Mouse (Mus musculus) thymus, postnatal 25 days (tissue): ENCODE measurements around the gene Dip2a.

Experiments
- DNase-seq: peaks from one replicate; pipeline ENCODE4 v3.0.0; 2022

Gene Dip2a

DNA sequence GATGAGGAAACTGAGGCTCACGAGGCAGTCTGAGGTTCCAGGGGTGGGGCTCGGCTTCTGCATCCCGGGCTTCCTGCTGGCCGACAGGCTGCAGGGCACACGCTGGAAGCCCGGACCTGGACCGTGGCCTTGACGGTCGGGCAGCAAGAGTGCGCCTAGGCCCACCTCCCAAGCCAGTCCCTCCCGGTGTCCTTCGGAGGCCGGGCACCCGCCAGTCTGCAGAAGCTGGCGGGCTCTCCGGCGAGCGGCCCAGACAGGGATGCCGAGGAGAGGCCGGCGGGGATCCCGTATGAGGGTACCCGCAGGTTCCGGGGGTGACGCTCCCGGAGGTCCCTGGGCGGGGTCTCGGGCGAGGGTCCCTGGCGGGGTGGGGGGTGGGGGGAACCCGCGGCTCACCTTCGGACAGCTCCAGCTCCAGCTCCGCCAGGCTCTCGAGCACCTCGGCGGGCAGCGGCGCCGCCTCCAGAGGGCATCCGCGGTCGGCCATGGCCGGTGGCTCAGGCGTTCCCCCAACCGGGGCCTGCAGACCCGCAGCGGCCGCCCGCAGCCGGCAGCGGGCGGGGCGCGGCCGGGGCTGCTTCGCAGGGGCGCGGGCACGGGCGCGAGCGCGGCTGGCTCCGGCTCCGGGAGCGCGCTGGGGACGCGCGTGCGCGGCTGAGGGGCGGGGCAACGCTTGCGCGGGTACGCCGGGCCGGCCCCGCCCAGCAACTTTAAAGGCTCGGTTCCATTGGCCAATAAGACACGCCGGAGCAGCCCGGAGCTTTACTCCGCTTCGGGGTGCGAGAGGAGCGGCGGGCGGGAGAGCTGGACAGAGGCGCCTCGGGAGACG lies at the start of gene Dip2a:
Dip2a (minus strand) TSS at position 581 of the 829 bp plus-strand sequence.
- peak; percentile 96 for DNase-seq

DNA sequence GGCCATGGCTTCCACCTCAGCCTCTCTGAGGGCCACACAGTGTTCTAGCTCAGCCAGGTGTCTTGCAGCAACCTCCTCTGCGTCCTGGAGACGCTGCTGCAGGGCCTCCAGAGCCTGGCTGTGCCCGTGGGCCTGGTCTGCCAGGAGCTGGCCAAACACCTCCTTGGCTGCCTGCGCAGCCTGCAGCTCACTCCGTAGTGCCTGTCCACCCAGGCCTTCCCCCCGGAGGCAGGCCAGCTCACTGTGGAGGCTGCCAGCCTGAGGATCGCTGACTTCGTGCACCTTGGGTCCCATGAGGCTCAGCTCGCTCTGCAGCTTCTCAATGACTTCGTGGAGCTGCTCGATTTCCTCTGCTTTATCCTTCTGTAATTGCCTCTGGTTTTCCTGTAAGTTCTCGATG lies 47.5 kb upstream of the Dip2a start:
- no peak for DNase-seq

DNA sequence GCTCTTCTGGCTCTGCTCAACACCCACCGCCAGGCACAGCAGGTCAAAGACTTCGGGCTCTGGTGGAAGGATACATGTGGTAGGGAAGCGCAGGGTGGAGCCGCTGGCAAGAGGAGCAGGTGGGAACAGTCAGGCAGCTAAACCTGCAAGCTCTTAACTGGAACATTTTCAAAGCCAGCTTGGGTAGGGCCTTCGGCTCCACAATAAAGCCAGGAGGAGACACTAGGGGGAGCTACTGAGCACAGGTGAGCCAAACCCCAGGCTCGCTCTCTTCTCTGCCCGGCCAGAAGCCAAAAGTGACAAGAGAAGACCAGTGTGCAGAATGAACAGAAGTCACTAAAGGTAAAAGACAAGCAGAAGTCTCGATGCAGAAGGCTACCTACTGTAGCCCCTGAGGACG lies 46.7 kb upstream of the Dip2a start:
- DNase-seq = peak; percentile 43

DNA sequence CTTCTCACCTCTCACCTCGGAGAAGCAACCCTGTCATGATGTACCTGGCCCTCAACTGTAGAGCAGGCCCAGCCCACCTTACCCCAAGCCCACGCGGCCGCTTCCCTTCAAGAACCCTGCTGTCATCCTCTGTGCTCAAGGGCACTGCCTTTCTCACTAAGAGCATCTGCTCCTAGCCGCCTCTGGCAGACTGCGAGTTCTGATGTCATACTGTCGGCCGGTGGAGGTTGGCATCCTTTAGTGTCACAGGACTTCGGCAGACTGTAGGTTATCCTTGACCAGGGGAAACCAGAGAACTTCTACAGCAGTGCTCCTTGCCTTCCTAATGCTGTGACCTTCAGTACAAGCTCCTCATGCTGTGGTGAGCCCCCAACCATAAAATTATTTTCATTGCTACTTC lies 46.1 kb upstream of the Dip2a start:
- DNase-seq = no peak

DNA sequence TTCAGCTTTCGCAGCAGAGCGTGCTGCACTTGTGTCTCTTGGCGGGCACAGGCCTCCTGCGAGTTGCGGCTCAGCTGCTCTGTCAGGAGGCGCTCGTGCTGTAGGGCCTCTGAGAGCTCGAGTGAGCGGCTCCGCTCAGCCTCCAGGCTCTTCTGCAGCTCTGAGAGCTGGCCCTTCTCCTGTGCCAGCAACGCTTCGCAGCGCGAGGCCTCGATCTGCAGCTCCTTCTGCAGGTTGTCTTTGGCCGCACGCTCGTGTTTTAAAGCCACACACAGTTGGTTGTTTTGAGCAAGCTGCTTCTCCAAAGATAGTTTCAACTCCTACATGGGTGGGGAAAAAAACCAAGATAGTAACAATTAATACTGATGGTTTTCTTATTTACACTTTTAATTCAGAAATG lies 29.9 kb upstream of the Dip2a start:
- DNase-seq = no peak

DNA sequence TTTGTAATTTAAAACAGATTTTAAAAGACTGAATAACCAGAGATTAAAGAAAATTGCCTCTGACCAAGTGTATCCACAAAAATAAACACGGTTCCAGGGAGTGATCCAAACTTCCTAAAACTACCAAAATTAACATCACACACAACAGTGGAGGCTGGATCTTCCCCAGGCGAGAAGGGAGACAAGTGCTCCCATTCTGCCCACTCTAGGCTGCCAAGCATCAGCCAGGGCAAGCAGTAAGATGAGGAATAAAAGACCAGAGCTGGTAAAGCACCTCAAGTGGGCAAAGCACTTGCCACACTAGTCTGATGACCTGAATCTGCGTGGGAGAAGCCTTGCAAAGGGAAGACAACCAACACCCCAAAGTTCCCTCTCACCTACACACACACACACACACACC lies 26.6 kb upstream of the Dip2a start:
- DNase-seq = no peak

DNA sequence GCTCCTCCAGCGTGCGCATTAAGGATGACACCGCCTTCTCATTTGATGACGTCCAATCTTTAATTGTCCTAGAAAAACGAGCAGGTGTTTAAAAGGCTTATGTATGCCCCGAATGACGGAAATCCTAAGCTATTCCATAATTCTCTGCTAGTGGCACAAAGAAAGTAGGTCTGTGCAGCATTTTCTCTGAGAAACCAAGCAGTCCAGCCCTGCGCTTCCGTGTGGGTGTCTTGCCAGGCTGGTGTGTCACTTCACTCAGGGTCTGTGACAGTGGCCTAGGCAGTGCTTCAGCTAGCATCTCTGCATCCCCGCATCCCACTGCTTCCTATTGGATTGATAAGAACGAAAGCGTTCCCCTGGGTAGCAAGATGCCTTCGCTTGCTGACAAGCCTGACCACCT lies 23.7 kb upstream of the Dip2a start:
- DNase-seq = no peak

DNA sequence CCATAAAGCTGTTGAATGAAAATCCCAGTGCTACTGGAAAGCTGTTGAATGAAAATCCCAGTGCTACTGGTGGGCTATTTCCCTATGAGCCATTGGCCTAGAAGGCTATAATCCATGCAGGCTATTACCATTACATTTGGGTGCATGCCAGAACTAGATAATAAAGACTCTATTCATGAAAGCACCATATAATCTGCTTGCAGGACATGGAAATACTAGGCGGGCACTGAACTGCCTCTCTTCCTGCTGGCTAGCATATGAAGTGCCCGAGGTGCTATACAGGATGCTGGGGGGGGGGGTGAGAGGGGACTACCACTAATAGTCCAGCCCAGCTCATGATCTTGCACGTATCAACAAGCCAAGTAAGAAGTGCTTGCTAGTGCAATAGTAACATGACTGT lies 18.1 kb upstream of the Dip2a start:
- no peak for DNase-seq

DNA sequence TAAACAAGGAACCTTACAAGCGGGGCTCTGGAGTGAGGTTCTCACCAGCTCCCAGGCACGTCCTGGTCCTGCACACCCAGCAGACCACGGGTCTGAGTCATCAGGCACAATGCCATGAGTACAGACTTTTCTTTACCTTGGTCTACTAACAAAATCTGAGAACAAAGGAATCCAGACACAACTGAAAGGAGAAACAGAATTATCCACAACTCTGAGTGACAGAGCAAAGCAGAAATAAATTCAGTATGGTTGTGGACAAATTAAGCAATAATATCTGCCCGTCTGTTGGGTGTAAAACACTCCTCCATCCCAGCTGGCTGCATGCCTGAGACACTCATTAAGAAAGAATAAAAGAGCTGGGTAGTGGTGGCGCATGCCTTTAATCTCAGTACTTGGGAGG lies 13.4 kb upstream of the Dip2a start:
- DNase-seq = no peak

DNA sequence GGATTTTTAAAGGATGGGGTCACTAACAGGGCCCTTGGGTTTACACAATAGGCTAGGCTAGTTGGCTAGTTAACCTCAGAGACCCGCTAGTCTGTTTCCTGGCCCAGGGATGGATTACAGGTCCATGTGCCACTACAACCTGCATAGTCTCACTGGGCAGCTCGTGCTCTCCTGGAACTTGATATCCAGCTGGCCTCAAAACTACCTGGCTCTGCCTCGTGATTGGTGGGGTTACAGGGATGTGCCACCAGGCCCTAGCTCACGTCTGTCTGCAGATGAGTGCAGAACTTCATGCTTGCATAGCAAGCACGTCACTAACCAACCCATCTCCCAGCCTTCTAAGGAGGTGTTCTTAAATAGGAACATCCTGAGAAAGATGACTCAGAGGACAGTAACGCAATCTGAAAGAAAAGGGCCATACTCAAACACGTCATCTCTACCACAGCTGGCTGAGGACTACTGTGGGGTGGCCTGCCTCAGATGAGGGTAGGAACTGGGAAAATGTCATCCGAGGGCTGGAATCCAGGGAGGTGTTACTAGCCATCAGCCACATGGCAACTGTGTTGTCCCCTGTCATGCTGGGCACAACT lies 12.3 kb upstream of the Dip2a start:
- no peak for DNase-seq

DNA sequence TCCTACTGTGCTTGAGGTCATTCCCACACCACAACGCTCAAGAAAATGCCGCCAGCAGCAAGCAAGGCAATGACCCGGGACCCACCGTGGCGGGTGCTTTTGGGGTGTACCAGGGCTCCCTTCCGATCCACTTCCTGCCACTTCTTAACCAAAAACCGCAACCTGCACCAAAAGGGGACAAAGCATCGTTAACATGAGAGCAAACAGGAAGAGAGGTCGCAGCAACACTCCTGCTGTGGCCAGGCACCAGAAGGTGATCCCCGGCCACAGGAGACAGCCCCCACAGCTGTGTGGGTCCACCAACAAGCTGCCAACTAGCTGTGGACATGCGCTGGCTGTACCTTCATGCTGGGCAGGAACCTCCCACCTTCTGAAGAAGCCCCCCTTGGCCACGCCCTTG lies 9.9 kb upstream of the Dip2a start:
- peak; percentile 68 for DNase-seq

DNA sequence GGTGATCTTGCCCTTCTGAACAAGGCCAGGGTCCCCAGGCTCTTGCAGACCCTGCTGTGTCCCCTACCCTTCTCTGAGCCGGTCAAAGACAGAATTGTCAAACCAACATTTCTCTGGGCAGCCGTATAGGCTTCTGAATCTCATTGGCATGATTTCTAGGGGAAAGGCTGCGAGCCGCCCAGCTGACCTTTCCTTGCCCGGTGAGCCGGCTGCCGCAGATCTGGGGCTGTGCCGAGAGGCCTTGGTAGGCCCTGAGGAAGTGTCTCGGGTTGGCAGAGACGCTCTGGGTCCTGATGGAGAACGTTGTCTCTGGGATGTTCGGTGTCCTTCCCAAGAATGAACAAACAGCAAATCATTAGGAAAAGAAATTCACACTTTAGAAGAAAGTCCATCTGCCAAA lies 8.9 kb upstream of the Dip2a start:
- no peak for DNase-seq

DNA sequence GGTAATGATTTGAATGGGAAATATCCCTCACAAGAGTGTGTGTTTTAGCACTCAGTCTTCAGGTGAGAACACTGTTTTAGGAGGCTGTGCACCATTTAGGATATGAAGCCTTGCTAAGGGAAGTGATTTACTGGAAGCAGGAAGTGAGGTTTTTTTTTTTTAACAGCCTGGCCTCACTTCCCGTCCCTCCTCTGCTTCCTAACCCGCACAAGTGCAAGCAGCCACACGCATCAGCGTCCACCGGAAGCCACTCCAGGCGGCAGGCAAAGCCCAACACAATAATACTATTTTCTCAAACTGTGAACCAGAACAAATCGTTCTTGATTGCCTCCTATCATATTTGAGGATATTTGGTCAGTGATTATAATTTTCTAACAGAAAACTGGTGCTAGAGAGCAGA lies 6.9 kb upstream of the Dip2a start:
- no peak for DNase-seq

DNA sequence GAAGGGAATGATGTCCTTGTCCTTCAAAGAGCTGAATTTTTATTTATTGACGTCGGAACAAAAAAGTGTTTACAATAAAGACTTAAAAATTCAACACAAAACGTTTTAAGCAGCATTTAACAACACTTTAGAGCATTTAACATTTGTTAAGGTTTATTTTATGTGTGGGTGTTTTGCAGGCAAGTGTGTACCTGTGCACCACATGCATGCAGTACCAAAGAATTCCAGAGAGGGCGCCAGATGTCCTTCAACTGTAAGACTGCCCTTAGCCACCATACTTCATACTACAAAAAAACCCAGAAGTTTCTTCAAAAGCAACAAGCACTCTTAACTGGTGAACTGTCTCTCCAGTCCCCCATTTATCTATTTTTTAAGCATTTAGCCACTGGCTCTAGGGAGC lies 1.5 kb upstream of the Dip2a start:
- peak; percentile 73 for DNase-seq

DNA sequence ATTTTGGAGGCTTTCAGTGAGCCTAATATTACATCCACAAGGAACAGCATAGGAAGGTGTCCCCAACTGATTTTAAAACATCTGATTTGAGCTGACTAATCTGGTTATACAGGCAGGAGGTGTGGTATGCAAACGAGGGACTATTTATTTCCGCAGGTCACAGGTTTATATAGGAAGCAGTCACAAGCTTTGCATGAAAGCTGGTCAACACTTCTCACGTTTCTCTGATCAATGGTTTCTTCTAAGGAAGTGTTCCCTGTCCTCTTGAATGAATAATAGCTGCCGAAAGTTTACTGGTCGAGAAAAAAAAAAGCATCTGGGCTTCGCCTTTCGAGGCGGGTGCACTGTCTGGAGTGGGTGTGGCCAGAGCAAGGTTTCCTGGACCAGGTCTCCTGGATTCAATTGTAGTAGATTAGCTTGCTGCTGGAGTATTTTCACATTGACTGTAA lies 976 bp upstream of the Dip2a start:
- DNase-seq = no peak

DNA sequence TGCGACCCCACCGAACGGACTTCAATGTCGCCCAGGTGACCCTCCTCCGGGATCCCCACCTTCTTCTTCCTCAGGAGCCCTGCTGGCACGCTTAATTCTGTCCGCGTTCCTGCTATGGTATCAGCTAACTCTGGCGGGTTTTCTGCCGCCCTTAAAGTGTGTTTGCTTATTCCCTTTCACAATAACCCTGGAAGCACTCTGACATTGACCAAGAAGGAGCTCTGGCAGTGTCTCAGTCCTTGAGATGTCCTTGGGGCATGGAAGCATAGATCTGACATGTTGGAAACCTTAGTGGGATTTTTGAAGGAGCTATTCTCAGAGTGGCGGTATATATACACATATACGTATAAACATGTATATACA lies 430 bp upstream of the Dip2a start:
- DNase-seq = no peak

DNA sequence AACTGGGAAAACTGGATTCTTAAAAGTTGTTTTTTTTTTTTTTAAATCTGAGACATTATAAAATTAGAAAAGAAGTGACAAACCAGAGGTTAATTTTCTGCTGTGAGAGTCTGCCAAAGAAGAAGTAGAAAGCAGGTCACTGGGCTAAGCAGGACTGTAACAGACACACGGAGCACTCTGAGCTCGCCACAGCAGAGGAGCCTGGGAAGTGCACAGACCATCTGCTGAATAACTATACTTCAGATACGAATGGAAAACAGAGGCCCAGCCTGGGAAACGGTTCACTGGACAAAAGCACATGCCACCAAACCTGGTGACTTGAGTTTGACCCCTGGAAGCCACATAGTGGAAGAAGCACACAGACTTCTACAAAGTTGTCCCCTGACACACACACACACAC lies 10.7 kb downstream of the Dip2a start:
- DNase-seq = no peak

DNA sequence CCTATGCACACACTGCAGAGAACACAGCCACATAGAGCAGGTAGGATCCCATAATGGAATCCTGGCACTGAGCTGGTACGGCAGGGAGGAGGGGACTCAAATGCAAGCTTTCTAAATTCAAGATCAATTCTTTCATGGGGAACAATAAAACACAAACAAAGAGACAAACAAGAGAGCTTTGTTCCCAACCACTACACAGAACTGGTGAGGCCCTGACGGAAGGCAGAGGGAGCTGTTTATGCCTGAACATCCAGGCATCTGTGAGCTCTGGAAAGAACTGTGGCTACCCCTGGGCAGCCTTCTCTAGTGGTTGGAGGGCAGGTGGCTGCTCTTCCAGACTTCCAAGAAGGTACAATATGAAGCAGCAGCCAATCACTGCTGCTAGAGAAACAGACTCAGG lies 13.1 kb downstream of the Dip2a start:
- no peak for DNase-seq

DNA sequence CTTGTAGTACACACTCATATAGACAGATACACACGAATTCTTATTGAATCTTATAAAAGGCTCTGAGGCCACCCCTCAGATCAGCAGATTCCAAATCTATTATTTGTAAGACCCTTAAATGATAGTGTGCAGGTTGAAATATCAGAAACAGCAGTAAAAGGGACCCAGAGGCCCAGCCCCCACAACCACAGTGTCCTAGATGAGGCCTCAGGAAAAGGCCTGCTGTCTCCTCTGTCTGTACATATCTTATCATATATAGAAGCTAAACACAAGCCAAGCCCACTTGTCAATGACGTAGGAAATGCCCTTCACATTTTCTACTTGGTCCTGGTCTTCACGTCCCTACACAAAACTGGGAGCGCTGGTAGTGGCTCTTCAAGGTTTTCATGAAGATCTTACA lies 16.0 kb downstream of the Dip2a start:
- DNase-seq = no peak

DNA sequence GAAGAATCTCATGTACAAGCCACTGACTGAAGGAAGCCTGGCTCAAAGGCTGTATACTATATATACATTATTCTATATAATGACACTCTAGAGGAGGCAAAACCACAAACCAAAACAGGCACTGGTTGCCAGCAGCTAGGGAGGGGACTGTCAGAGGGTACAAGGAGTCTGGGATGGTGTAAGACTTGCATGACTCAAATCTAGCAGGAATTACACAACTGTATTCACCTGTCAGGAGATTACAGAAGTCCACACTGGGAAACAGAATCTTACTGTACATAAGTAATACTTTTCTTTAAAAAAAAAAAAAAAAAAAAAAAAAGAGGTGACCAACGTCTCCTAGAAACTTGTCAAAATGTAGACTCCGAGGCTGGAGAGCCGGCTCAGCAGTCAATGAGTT lies 16.5 kb downstream of the Dip2a start:
- DNase-seq = no peak

DNA sequence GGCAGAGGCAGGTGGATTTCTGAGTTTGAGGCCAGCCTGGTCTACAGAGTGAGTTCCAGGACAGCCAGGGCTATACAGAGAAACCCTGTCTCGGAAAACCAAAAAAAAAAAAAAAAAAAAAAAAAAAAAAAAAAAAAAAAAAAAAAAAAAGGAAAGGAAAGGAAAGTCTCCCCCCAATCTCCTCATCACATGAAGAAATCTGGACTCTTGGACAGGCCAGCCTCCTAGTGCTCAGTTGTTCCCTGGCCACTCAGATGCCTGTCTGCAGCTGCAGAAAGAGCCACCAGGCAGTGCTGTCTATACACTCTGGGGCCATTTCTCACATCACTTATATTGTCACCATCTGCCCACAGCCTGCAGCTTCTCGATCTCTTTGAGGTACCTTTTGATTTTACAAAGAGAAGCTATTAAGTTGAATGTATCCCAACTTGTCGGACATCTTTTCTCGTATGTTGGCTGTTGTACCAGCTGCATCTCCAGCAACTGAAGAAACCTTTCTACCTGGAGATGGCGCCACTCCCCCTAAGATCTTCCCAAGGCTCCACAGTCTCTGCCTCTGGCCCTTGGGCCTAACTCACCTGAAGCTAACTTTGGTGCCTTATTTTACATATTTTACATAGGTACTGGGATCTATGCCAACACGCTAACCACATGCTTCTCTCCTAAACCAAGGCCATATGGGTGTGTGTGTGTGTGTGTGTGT lies 18.6 kb downstream of the Dip2a start:
- peak; percentile 56 for DNase-seq

DNA sequence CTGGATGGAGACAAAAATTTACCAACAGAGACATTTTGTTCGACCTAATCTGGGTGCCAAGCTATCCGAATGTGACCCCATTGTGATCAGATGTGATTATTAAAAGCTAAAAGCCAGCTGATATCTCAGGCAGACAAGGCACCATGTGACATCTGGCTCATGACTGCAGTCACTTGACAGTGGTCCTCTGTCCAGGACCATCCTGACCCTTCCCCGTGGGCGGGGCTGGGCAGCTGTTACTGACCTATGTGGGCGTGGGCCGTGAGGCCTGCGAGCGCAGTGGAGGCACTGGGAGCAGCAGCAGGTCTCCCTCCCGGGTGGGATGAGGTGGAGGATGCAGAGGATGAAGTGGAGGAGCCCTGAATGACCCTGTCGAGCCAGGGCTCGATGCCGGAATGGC lies 27.5 kb downstream of the Dip2a start:
- DNase-seq = no peak

DNA sequence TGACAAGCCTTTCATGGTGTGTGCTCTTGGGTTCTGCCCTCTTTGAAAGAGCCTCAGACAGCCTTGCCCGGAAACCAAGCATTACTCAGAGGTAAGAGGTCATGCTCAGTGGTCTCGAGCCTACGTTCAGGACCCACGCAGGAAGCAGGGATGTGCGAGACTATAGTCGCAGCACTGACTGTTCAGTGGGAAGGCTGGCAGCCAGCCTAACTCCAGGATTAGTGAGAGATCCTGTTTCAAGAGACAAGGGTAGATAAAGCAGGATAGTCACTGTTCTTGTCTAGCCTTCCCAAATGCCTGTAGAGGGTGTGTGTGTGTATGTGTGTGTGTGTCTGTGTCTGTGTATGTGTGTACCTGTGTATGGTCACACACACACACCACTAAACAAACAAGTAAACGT lies 28.9 kb downstream of the Dip2a start:
- DNase-seq = no peak

DNA sequence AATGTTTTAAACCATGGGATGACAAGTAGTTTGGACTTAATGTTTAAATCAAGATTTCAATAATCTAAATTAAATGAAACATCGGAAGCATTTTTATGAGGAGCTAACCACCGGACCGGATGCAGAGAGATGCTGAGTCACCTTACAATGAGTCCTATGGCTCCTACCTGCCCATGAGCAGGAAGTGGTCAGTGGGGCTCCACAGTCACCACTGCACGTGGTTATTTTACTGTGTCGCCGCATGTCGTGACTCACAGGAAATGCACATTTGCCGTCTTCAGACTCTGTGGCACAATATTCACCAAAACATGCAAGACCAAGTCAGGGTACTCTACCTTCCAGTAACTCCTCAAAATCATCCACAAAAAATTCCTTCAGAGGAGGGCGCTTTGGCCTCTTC lies 38.4 kb downstream of the Dip2a start:
- peak; percentile 8 for DNase-seq
